Comparison of ENCODE assay signal across 8 mouse cellular contexts in genomic region chr1:72123434-72124297, GRCm38 (mm10).
DNase-seq lines count a peak whose midpoint lies in the region; ATAC-seq and TF ChIP-seq lines count a peak whose summit lies in the region.

No protein-coding gene starts in this region.

- DNase-seq in MEL-GATA-1-ER (ENCODE audit: extremely low read depth, low read depth): peak; percentile 51
- DNase-seq in cerebellum, adult 2 months: peak; percentile 66 to 85
- DNase-seq in frontal cortex, adult 2 months (ENCODE audit: extremely low spot score in 1 of 2, low spot score in 1 of 2): peak; percentile 58 to 97
- peak; percentile 94 for DNase-seq in hindbrain, embryonic 11.5 days (ENCODE audit: low spot score)
- peak; percentile 97 to 98 for DNase-seq in layer of hippocampus, postnatal 10 days (ENCODE audit: low spot score in 2 of 2)
- peak; percentile 75 for DNase-seq in lung, postnatal 25 days (ENCODE audit: low spot score)
- DNase-seq in retina, embryonic 14.5 days (ENCODE audit: low spot score): peak; percentile 95
- peak; percentile 66 to 91 for DNase-seq in urinary bladder, adult 18-20 months (ENCODE audit: low spot score in 2 of 2)

- H3K36me3 ChIP-seq in hindbrain, embryonic 11.5 days (ENCODE audit: control insufficient read depth, insufficient read depth, low read length): no peaks in the 10 kb centered on the region

- peak; percentile 92 for TF ChIP-seq CTCF in cerebellum, adult 2 months (IDR thresholded peaks at IDR 0.05; ENCODE audit: borderline replicate concordance, insufficient read depth, low read depth, low read length)

- ATAC-seq in hindbrain, embryonic 11.5 days (ENCODE audit: low FRiP score): peak; percentile 69

- H3K27ac ChIP-seq in cerebellum, adult 2 months (ENCODE audit: insufficient read depth, low read length): no peak overlapping the region
- no peak overlapping the region for H3K27ac ChIP-seq in hindbrain, embryonic 11.5 days (ENCODE audit: low read depth, low read length)

- H3K4me2 ChIP-seq in hindbrain, embryonic 11.5 days (replicated peaks; ENCODE audit: low read depth, low read length): no peak overlapping the region

- no peak overlapping the region for H3K9ac ChIP-seq in hindbrain, embryonic 11.5 days (ENCODE audit: low read depth, low read length)

- peak overlapping the region; percentile 8 for H3K4me3 ChIP-seq in cerebellum, adult 2 months (replicated peaks; ENCODE audit: insufficient read depth, low read depth, low read length)
- H3K4me3 ChIP-seq in hindbrain, embryonic 11.5 days (ENCODE audit: low read depth, low read length): no peak overlapping the region

- no peaks in the 10 kb centered on the region for H3K4me1 ChIP-seq in cerebellum, adult 2 months (ENCODE audit: control insufficient read depth, insufficient read depth, low read length)
- H3K4me1 ChIP-seq in hindbrain, embryonic 11.5 days (replicated peaks; ENCODE audit: control insufficient read depth, insufficient read depth, low read length): no peaks in the 10 kb centered on the region

- H3K9me3 ChIP-seq in hindbrain, embryonic 11.5 days (ENCODE audit: control insufficient read depth, low read length): no peaks in the 10 kb centered on the region

- WGBS in cerebellum, adult 2 months: 17% methylated on average over 23 of the region's 23 CpGs
- WGBS in hindbrain, embryonic 11.5 days: 35% methylated on average over 23 of the region's 23 CpGs

- TF ChIP-seq POLR2A in cerebellum, adult 2 months (IDR thresholded peaks at IDR 0.05; ENCODE audit: borderline replicate concordance, insufficient read depth, low read length): no peak

- no peaks in the 10 kb centered on the region for H3K27me3 ChIP-seq in cerebellum, adult 2 months (ENCODE audit: control insufficient read depth, insufficient read depth, low read length)
- no peaks in the 10 kb centered on the region for H3K27me3 ChIP-seq in hindbrain, embryonic 11.5 days (ENCODE audit: control insufficient read depth, insufficient read depth, low read length)
